Mouse (Mus musculus): ENCODE data around the gene Gnai2. TPM values are rescaled to one million over a fixed set of nuclear protein-coding genes. Genes with fewer than 3 reads are reported as not detected.
"Not testable (repeated sequence)": the region's sequence is repeated elsewhere in the genome, so short reads cannot be mapped to it uniquely, and the experiment has no call there.

Gene Gnai2
- polyA plus RNA-seq, 1 experiment from 2014 or later, result 144 TPM

DNA sequence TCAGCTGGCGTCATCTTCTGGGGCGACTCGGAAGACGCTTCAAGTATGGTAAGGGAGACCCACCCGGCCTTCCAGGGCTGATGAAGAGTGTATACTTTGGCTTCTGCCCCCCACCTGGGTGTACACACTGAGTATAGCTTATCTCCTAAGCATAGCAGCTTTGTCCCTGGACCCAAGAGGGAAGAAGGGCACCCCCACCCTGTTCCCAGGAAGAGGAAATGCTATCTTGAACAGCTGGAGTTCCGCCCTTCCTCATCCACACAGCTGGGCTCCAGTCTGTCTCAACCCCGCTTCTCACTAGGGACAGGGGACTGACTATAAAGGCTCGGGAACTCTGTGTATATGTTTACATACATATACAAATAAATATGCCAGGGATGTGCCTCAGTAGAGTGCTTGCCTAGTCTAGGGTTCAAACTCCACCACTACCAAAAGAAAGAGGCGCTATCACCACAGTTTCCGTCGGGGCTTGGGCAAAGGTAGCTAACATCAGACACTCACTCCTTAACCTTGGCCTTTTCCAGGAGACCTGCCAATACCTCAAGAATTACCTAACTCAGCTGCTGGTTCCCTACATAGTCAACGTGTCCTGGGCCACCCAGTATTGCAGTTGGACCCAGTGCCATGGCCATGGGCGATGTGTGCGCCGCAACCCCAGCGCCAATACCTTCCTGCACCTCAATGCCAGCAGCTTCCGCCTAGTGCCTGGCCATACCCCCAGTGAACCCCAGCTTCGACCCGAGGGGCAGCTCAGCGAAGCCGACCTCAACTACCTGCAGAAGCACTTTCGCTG is 63.4 kb downstream of the Gnai2 start:
- Histone ChIP-seq H3K27ac (peak overlapping the region; percentile 94), H3K9ac (peak overlapping the region; percentile 92), H3K27me3 (no peaks in the 10 kb centered on the region), H3K4me3 (replicated peaks) (peak overlapping the region; percentile 86), H3K9me3 (replicated peaks) (no peaks in the 10 kb centered on the region), H3K36me3 (peaks cover 40% of the 10 kb centered on the region), H3K4me2 (peak overlapping the region; percentile 92), H3K4me1 (replicated peaks) (peaks cover 82% of the 10 kb centered on the region)
- WGBS (ENCODE audit: insufficient replicate concordance), result 78% methylated on average over 22 of the region's 22 CpGs
- peak; percentile 43 for ATAC-seq (ENCODE audit: low read depth)
- peak; percentile 51 for DNase-seq

DNA sequence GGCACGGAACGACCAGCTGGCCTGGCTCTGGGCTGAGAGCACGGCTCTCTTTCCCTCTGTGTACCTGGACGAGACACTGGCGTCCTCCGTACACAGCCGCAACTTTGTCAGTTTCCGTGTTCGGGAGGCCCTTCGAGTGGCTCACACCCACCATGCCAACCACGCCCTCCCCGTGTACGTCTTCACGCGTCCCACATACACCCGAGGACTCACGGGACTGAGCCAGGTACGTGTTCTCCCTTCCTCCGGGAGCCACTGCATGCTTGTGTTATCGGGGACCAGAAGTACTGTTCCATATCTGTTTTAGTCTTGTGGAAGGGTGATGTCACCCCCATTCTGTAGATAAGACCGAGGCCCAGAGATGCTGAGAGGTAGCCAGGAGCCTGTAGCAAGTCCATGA is 64.3 kb downstream of the Gnai2 start:
- 31% methylated on average over 21 of the region's 21 CpGs for WGBS (ENCODE audit: insufficient replicate concordance)
- H3K9ac ChIP-seq, result peak overlapping the region; percentile 92
- H3K4me2 ChIP-seq, result peak overlapping the region; percentile 92
- H3K36me3 ChIP-seq, result peaks cover 40% of the 10 kb centered on the region
- peak overlapping the region; percentile 94 for H3K27ac ChIP-seq
- peak overlapping the region; percentile 86 for H3K4me3 ChIP-seq (replicated peaks)
- peak; percentile 68 for ATAC-seq (ENCODE audit: low read depth)
- H3K4me1 ChIP-seq (replicated peaks), result peaks cover 82% of the 10 kb centered on the region
- H3K27me3 ChIP-seq, result no peaks in the 10 kb centered on the region
- DNase-seq, result peak; percentile 70
- H3K9me3 ChIP-seq (replicated peaks), result no peaks in the 10 kb centered on the region

DNA sequence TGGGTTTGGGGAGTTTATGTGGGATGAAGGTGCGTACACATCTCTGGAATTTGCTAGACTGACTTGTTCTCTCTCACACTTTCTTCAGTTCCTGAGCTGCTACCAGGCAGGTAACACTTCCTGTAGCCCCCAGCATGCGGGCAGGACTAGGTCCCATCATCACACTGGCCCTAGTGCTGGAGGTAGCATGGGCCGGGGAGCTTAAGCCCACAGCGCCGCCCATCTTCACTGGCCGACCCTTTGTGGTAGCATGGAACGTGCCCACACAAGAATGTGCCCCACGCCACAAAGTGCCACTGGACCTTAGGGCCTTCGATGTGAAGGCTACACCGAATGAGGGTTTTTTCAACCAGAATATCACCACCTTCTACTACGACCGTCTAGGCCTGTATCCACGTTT is 65.2 kb downstream of the Gnai2 start:
- H3K4me1 ChIP-seq (replicated peaks), result peaks cover 82% of the 10 kb centered on the region
- 65% methylated on average over 13 of the region's 13 CpGs for WGBS (ENCODE audit: insufficient replicate concordance)
- peak overlapping the region; percentile 86 for H3K4me3 ChIP-seq (replicated peaks)
- no peak for DNase-seq
- H3K9ac ChIP-seq, result peak overlapping the region; percentile 92
- H3K4me2 ChIP-seq, result peak overlapping the region; percentile 92
- H3K27ac ChIP-seq, result peak overlapping the region; percentile 94
- no peak for ATAC-seq (ENCODE audit: low read depth)
- peaks cover 46% of the 10 kb centered on the region for H3K36me3 ChIP-seq
- no peaks in the 10 kb centered on the region for H3K27me3 ChIP-seq
- no peaks in the 10 kb centered on the region for H3K9me3 ChIP-seq (replicated peaks)

DNA sequence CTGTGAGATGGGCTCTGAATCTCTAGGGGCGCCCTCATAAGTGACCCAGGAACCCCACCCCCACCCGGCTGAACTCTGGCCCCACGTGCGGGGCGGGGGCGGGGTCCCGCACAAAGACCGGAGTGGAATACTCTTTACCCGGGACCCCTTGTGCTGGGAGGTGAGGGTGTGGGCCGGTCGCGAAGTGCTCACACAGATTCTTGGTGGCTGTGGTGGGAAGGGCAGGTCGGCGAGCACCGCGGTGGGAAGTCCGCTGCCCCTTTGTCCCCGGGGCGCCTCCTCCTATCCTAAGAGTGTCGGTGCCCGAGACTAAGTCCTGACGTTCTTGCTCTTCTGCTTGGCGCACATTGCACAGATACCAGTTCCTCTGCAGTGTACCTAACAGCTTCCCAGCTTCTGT is 65.9 kb downstream of the Gnai2 start:
- H3K27me3 ChIP-seq, result no peaks in the 10 kb centered on the region
- peaks cover 85% of the 10 kb centered on the region for H3K4me1 ChIP-seq (replicated peaks)
- DNase-seq (no peak), ATAC-seq (ENCODE audit: low read depth) (peak; percentile 7)
- peak overlapping the region; percentile 94 for H3K27ac ChIP-seq
- H3K9ac ChIP-seq, result peak overlapping the region; percentile 92
- no peaks in the 10 kb centered on the region for H3K9me3 ChIP-seq (replicated peaks)
- peaks cover 49% of the 10 kb centered on the region for H3K36me3 ChIP-seq
- WGBS (ENCODE audit: insufficient replicate concordance), result 0% methylated on average over 23 of the region's 23 CpGs
- peak overlapping the region; percentile 92 for H3K4me2 ChIP-seq
- H3K4me3 ChIP-seq (replicated peaks), result peak overlapping the region; percentile 86

DNA sequence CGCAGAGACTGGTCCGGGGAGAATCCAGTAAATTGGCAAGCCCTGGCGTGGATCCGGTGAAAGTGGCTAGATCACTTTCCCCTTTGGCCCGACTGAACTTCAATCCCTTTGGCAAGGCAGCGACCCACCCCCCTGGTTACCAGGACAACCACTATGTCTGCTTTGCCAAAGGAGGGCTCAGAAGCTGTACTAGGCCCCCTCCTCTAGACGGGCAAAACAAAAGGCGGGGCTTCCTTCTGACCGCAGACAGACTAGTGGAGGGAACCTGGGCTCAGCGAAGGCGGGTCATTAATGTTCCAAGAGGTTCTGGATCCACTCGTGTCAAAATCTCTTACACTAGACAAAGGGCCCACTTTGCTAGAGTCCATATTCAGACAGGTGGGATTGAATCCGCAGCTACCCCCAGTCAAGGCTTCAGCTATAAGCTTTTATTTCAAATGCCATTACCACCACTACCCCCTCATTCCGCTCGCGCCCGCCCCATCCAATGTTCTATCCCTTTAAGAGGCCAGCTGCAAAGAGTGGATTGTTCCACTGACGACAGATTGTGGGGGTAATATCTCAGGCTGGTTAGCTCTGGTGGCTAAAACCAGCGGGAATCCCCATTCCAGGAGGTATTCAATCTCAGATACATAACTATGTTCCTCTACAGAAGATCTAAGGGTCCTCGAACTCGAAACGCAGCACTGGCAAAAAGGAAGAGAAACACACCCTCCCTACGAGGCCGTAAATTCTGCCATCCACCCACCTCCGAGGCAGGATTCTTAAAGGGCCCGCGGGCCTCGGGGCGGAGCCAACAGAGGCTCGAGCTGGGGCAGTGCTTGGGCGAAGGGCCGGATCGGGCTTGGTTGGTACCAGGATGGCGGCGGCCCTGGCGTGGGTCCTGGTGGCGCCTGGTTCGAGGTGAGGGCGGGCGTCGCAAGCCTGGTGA is 66.6 kb downstream of the Gnai2 start:
- Histone ChIP-seq H3K4me3 (replicated peaks) (peak overlapping the region; percentile 86), H3K9me3 (replicated peaks) (no peaks in the 10 kb centered on the region), H3K4me1 (replicated peaks) (peaks cover 90% of the 10 kb centered on the region), H3K36me3 (peaks cover 47% of the 10 kb centered on the region), H3K4me2 (peak overlapping the region; percentile 92), H3K27me3 (no peaks in the 10 kb centered on the region), H3K27ac (peak overlapping the region; percentile 94), H3K9ac (peak overlapping the region; percentile 92)
- under 1% methylated on average over 41 of the region's 41 CpGs for WGBS (ENCODE audit: insufficient replicate concordance)
- ATAC-seq (ENCODE audit: low read depth) (peak; percentile 75), DNase-seq (peak; percentile 84)

DNA sequence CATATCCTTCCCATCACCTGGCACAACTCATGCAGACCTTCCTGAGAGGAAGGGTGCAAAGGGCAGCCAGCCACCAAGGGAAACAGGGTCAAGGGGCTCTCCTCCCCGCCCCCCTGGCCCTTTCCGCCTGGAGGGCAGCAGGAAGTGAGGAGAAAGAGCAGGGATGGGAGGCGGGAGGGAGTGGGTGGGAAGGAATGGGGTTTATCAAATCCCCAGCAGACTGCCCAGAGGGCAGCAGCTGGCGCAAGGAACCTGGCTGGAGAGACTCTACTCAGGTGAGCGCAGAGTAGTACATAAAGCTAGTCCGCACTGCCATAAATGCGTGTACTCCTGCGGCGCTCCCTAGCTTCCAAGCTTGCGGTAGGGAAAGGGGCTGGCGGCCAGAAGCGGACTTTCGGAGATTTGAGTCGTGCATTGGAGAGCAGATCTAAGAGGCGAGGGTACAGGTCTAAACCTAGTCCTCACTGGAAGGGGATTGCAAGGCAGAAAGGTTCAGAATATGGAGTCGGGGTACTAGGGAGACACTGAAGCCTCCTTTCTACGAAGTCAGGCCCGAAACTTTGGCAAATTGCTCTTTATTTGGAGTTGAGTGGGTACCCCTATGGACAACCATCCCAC is 67.4 kb downstream of the Gnai2 start, which contains the start of gene Hyal2:
Gene Hyal2 (plus strand): TSS at position 244 of the 618 bp plus-strand sequence.
- peak within 1 kb of the TSS; percentile 86 for H3K4me3 ChIP-seq (replicated peaks)
- peak within 1 kb of the TSS; percentile 92 for H3K4me2 ChIP-seq
- 37% methylated on average over 18 of the region's 18 CpGs for WGBS (ENCODE audit: insufficient replicate concordance)
- H3K4me1 ChIP-seq (replicated peaks), result peaks cover 85% of the 10 kb centered on the region
- DNase-seq (no peak), ATAC-seq (ENCODE audit: low read depth) (no peak)
- no peaks in the 10 kb centered on the region for H3K9me3 ChIP-seq (replicated peaks)
- H3K27me3 ChIP-seq, result no peaks in the 10 kb centered on the region
- peaks cover 40% of the 10 kb centered on the region for H3K36me3 ChIP-seq
- peak within 1 kb of the TSS; percentile 94 for H3K27ac ChIP-seq
- peak within 1 kb of the TSS; percentile 92 for H3K9ac ChIP-seq

DNA sequence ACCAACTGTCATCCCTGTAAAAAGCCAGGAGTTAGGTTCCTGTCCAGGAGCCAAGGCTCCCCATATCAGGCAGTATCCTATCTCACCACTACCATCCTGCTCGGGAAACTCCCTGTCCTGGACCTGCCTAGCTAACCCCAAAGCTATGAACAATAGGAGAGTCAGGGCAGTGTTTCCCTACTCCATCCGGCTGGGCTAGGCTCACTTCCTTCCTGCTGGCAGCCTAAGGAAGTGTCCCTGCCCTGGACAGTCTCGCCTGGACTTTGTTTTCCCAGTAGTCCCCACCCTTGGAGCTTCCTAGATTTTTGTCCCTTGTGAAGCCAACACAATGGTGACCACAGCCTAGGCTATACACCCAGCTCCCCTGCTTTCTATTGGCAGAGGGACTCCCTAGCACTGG is 68.3 kb downstream of the Gnai2 start:
- WGBS (ENCODE audit: insufficient replicate concordance), result 40% methylated on average over 3 of the region's 3 CpGs
- H3K4me1 ChIP-seq (replicated peaks), result peaks cover 85% of the 10 kb centered on the region
- H3K9ac ChIP-seq, result peak overlapping the region; percentile 92
- H3K4me3 ChIP-seq (replicated peaks), result 0 out of 2 replicates have a peak overlapping the region, but pooled peaks have one; percentile 86
- H3K9me3 ChIP-seq (replicated peaks), result no peaks in the 10 kb centered on the region
- H3K4me2 ChIP-seq, result peak overlapping the region; percentile 92
- DNase-seq, result no peak
- H3K27ac ChIP-seq, result peak overlapping the region; percentile 94
- peaks cover 35% of the 10 kb centered on the region for H3K36me3 ChIP-seq
- ATAC-seq (ENCODE audit: low read depth), result no peak
- no peaks in the 10 kb centered on the region for H3K27me3 ChIP-seq

DNA sequence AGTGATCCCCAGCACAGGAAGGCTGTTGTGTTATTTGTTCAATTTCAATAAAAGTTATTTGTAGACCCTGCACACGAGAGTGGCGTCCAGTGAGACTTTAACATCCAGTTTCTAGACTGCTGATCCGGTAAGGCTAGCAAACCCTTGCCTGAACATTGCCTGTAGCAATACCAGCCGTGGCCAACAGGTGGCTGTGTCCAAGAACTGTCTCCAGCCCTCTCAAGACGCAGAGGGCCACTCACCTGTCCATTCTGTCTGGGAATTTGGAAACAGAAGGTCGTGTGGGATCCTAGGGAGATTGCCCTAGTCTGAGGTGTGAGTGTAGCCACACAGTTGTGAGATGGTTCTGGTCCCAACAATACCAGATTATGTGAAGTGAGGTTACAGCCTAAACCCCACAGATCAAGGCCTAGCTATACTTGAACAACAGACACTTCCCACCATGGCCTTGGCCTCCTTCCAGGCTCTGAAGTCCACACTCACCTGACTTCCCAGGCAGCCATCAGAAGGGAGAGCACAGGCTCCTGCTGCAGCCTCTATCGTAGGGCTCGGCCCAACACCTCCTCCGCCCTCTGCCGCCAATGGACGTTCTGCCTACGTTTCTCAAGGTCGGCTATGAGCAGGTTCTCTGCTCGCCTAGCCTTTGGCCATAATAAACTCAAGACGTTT is 69.0 kb downstream of the Gnai2 start:
- ATAC-seq (ENCODE audit: low read depth) (no peak), DNase-seq (peak; percentile 65)
- 51% methylated on average over 15 of the region's 15 CpGs for WGBS (ENCODE audit: insufficient replicate concordance)
- no peaks in the 10 kb centered on the region for H3K27me3 ChIP-seq
- peaks cover 84% of the 10 kb centered on the region for H3K4me1 ChIP-seq (replicated peaks)
- no peak overlapping the region for H3K4me3 ChIP-seq (replicated peaks)
- peaks cover 35% of the 10 kb centered on the region for H3K36me3 ChIP-seq
- 0 out of 2 replicates have a peak overlapping the region, but pooled peaks have one; percentile 7 for H3K9ac ChIP-seq
- no peaks in the 10 kb centered on the region for H3K9me3 ChIP-seq (replicated peaks)
- H3K4me2 ChIP-seq, result peak overlapping the region; percentile 92
- peak overlapping the region; percentile 94 for H3K27ac ChIP-seq

DNA sequence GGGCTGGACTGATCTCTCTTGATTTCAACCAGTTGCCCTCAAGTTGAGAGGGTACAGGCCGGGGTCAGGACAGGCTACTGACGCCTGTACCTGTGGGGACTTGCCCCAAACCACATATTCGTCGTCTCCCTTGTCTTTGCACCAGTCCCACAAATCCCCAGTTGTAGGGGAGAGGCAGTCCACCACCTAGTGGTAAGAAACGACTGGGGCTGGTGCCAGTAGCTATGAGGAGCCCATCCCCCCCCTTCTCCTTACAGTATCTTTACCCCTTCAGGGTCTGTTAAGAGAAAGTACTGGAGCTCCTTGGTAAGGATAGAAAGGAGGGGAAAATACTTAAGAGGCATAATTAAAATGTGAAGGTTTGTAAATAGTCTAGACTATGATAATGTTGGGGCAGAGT is 69.6 kb downstream of the Gnai2 start:
- Histone ChIP-seq H3K4me3 (replicated peaks) (peak overlapping the region; percentile 15; the same call in 1 of the 2 replicates), H3K4me2 (peak overlapping the region; percentile 88; the same call in 1 of the 2 replicates), H3K4me1 (replicated peaks) (peaks cover 78% of the 10 kb centered on the region), H3K27ac (peak overlapping the region; percentile 94), H3K36me3 (peaks cover 38% of the 10 kb centered on the region), H3K9ac (peak overlapping the region; percentile 32; the same call in 1 of the 2 replicates)
- 34% methylated on average over 5 of the region's 5 CpGs for WGBS (ENCODE audit: insufficient replicate concordance)
- H3K9me3 ChIP-seq (replicated peaks); H3K27me3 ChIP-seq; ATAC-seq (ENCODE audit: low read depth); DNase-seq: not testable (repeated sequence)
